Mouse (Mus musculus): ENCODE results near the gene C1s2. TPM values are rescaled to one million over a fixed set of nuclear protein-coding genes. Genes with fewer than 3 reads are reported as not detected.
"Not testable (repeated sequence)": the region's sequence is repeated elsewhere in the genome, so short reads cannot be mapped to it uniquely, and the experiment has no call there.

The C1s2 gene
- total and polyA plus RNA-seq, 3 experiments: 0.08 to 0.19 (median 0.08) TPM

DNA sequence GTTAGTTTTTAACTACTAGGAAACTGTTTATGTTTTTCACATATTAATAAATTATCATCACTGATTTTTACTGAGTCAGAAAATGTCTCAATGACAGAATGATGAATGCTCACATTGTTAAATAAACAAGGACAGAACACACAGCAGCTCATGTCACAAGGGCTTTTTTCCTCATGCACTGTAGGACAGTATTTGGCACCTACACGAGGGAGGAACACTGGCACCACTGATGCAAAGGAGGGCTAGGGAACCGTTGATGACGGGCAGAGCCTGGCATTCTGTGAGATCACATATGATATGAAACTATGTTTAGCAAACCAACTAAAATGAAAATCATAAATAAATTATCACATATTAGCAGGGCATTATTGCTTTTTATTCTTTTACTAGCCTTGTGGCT lies 51.0 kb downstream of the C1s2 start:
- Histone ChIP-seq H3K79me2 (replicated peaks; ENCODE audit: control insufficient read depth, extremely low read depth, insufficient read depth, poor library complexity, severe bottlenecking) (no peaks in the 10 kb centered on the region), H3K27me3 (replicated peaks) (no peaks in the 10 kb centered on the region), H3K4me1 (ENCODE audit: control insufficient read depth in 1 of 2, insufficient read depth in 2 of 2) (no peaks in the 10 kb centered on the region), H3K9me3 (replicated peaks; ENCODE audit: low read length) (no peaks in the 10 kb centered on the region), H3K9ac (ENCODE audit: insufficient read depth, low read depth) (no peak overlapping the region), H3K4me3 (replicated peaks in 1 of 3; ENCODE audit: low read depth in 2 of 3, low read length in 2 of 3, poor library complexity in 1 of 3) (no peak overlapping the region), H3K27ac (ENCODE audit: insufficient read depth, low read depth) (no peak overlapping the region), H3K36me3 (replicated peaks in 1 of 2; ENCODE audit: control insufficient read depth in 1 of 2, insufficient read depth in 1 of 2, low read length in 1 of 2) (no peaks in the 10 kb centered on the region), H3K4me2 (ENCODE audit: insufficient read depth, low read depth, poor library complexity, severe bottlenecking) (no peak overlapping the region)
- DNase-seq (ENCODE audit: extremely low read depth): no peak
- in situ Hi-C loops (cut with MboI; ENCODE audit: low pct_ligation_motif_present, low pct_unique_long_range_greater_than_20kb, low sequenced_read_pairs): no loop called here
- dilution Hi-C loops (cut with MboI; ENCODE audit: extremely low pct_ligation_motif_present, extremely low pct_unique_long_range_greater_than_20kb, low sequenced_read_pairs): no loop called here
- TF ChIP-seq POLR2AphosphoS2 (IDR thresholded peaks at IDR 0.05; ENCODE audit: low read depth, low read length): no peak
- no peak for TF ChIP-seq ZC3H11A (IDR thresholded peaks at IDR 0.05; ENCODE audit: low read depth, low read length)
- no peak for TF ChIP-seq GABPA (IDR thresholded peaks at IDR 0.05; ENCODE audit: insufficient replicate concordance, low read depth, low read length)
- TF ChIP-seq NRF1 (IDR thresholded peaks at IDR 0.05; ENCODE audit: low read depth, low read length): no peak
- TF ChIP-seq RAD21 (IDR thresholded peaks at IDR 0.05; ENCODE audit: low read depth, low read length): no peak
- no peak for TF ChIP-seq JUN (IDR thresholded peaks at IDR 0.05; ENCODE audit: insufficient read depth, low read depth, low read length)
- TF ChIP-seq USF1 (IDR thresholded peaks at IDR 0.05; ENCODE audit: low read depth, low read length): no peak
- TF ChIP-seq ETS1 (conservative IDR thresholded peaks at IDR 0.05; ENCODE audit: low read depth, low read length): no peak
- no peak for TF ChIP-seq CTCF (conservative IDR thresholded peaks at IDR 0.05 in 1 of 2, IDR thresholded peaks at IDR 0.05 in 1 of 2; ENCODE audit: low read depth in 2 of 2, low read length in 2 of 2)
- TF ChIP-seq BHLHE40 (IDR thresholded peaks at IDR 0.05; ENCODE audit: low read depth, low read length): no peak
- TF ChIP-seq MAZ (IDR thresholded peaks at IDR 0.05; ENCODE audit: low read depth, low read length): no peak
- TF ChIP-seq EP300 (IDR thresholded peaks at IDR 0.05; ENCODE audit: low read length): no peak
- TF ChIP-seq IRF4 (IDR thresholded peaks at IDR 0.05; ENCODE audit: low read depth, low read length): no peak
- no peak for TF ChIP-seq TBP (conservative IDR thresholded peaks at IDR 0.05; ENCODE audit: low read depth, low read length)
- TF ChIP-seq POLR2A (IDR thresholded peaks at IDR 0.05; ENCODE audit: low read depth, low read length): no peak
- no peak for TF ChIP-seq ZKSCAN1 (IDR thresholded peaks at IDR 0.05; ENCODE audit: borderline replicate concordance, low read depth, low read length)
- no peak for TF ChIP-seq HCFC1 (IDR thresholded peaks at IDR 0.05; ENCODE audit: low read depth, low read length)
- no peak for TF ChIP-seq ELF1 (IDR thresholded peaks at IDR 0.05; ENCODE audit: low read depth, low read length)

DNA sequence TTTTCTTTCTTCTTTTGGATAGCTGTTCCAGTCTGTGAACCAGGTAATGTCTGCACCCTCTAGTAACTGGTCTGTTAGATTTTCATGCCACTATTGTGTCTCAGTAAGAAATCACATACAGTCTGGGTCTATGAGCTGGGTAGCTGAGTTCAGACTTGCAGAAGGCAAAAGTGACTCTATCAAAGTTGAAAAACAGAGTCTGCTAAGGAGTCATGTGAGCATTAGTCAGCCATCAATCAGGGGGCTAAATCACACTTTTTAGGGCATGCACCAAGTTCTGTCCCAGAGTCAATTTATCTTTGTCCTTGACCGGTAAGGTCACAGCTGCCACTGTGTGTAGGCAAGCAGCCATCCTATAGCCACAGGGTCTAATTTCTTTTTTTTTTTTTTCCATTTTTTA lies 53.7 kb downstream of the C1s2 start:
- H3K9me3 ChIP-seq (replicated peaks; ENCODE audit: low read length): no peaks in the 10 kb centered on the region
- H3K79me2 ChIP-seq (replicated peaks; ENCODE audit: control insufficient read depth, extremely low read depth, insufficient read depth, poor library complexity, severe bottlenecking): no peaks in the 10 kb centered on the region
- dilution Hi-C loops (cut with MboI; ENCODE audit: extremely low pct_ligation_motif_present, extremely low pct_unique_long_range_greater_than_20kb, low sequenced_read_pairs) (no loop called here), in situ Hi-C loops (cut with MboI; ENCODE audit: low pct_ligation_motif_present, low pct_unique_long_range_greater_than_20kb, low sequenced_read_pairs) (no loop called here)
- H3K36me3 ChIP-seq (replicated peaks in 1 of 2; ENCODE audit: control insufficient read depth in 1 of 2, insufficient read depth in 1 of 2, low read length in 1 of 2): no peaks in the 10 kb centered on the region
- TF ChIP-seq POLR2A (IDR thresholded peaks at IDR 0.05; ENCODE audit: low read depth, low read length) (no peak), RAD21 (IDR thresholded peaks at IDR 0.05; ENCODE audit: low read depth, low read length) (no peak), MAZ (IDR thresholded peaks at IDR 0.05; ENCODE audit: low read depth, low read length) (no peak), USF1 (IDR thresholded peaks at IDR 0.05; ENCODE audit: low read depth, low read length) (no peak), NELFE (IDR thresholded peaks at IDR 0.05; ENCODE audit: low read depth, low read length) (no peak), E2F4 (IDR thresholded peaks at IDR 0.05; ENCODE audit: insufficient replicate concordance, low read depth, low read length) (no peak), SMC3 (IDR thresholded peaks at IDR 0.05; ENCODE audit: low read depth, low read length) (no peak), EP300 (IDR thresholded peaks at IDR 0.05; ENCODE audit: low read length) (no peak), NRF1 (IDR thresholded peaks at IDR 0.05; ENCODE audit: low read depth, low read length) (no peak), MYC (IDR thresholded peaks at IDR 0.05; ENCODE audit: low read depth, low read length) (no peak), ZNF384 (IDR thresholded peaks at IDR 0.05; ENCODE audit: low read depth, low read length) (no peak), MAX (IDR thresholded peaks at IDR 0.05; ENCODE audit: low read length) (no peak), GABPA (IDR thresholded peaks at IDR 0.05; ENCODE audit: insufficient replicate concordance, low read depth, low read length) (no peak), ZC3H11A (IDR thresholded peaks at IDR 0.05; ENCODE audit: low read depth, low read length) (no peak)
- no peaks in the 10 kb centered on the region for H3K4me1 ChIP-seq (ENCODE audit: control insufficient read depth in 1 of 2, insufficient read depth in 2 of 2)
- no peaks in the 10 kb centered on the region for H3K27me3 ChIP-seq (replicated peaks)
- no peak overlapping the region for H3K4me2 ChIP-seq (ENCODE audit: insufficient read depth, low read depth, poor library complexity, severe bottlenecking)
- DNase-seq (ENCODE audit: extremely low read depth): no peak
- H3K9ac ChIP-seq (ENCODE audit: insufficient read depth, low read depth): no peak overlapping the region
- no peak overlapping the region for H3K4me3 ChIP-seq (replicated peaks in 1 of 3; ENCODE audit: low read depth in 2 of 3, low read length in 2 of 3, poor library complexity in 1 of 3)
- H3K27ac ChIP-seq (ENCODE audit: insufficient read depth, low read depth): no peak overlapping the region

DNA sequence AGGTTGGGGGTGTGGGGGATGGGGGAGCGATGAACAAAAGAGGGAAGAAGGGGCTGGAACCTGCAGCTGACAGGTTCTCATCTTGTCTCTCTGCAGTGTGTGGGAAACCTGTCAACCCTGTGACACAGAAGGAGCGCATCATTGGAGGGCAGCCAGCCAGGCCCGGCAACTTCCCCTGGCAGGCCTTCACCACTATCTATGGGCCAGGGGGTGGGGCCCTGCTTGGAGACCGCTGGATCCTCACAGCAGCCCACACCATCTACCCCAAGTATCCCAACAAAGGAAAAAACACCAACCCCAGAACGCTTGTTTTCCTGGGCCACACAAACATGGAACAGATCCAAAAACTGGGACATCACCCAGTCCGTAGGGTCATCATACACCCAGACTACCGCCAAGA lies 55.7 kb downstream of the C1s2 start:
- H3K27ac ChIP-seq (ENCODE audit: insufficient read depth, low read depth); in situ Hi-C loops (cut with MboI; ENCODE audit: low pct_ligation_motif_present, low pct_unique_long_range_greater_than_20kb, low sequenced_read_pairs); H3K4me1 ChIP-seq (ENCODE audit: control insufficient read depth in 1 of 2, insufficient read depth in 2 of 2); H3K27me3 ChIP-seq (replicated peaks); H3K9ac ChIP-seq (ENCODE audit: insufficient read depth, low read depth); H3K9me3 ChIP-seq (replicated peaks; ENCODE audit: low read length); H3K4me2 ChIP-seq (ENCODE audit: insufficient read depth, low read depth, poor library complexity, severe bottlenecking); dilution Hi-C loops (cut with MboI; ENCODE audit: extremely low pct_ligation_motif_present, extremely low pct_unique_long_range_greater_than_20kb, low sequenced_read_pairs); DNase-seq (ENCODE audit: extremely low read depth); H3K36me3 ChIP-seq (replicated peaks in 1 of 2; ENCODE audit: control insufficient read depth in 1 of 2, insufficient read depth in 1 of 2, low read length in 1 of 2); H3K4me3 ChIP-seq (replicated peaks in 1 of 3; ENCODE audit: low read depth in 2 of 3, low read length in 2 of 3, poor library complexity in 1 of 3); H3K79me2 ChIP-seq (replicated peaks; ENCODE audit: control insufficient read depth, extremely low read depth, insufficient read depth, poor library complexity, severe bottlenecking): not testable (repeated sequence)
